Mouse (Mus musculus): ENCODE measurements around the gene Ust. TPM values are rescaled to one million over a fixed set of nuclear protein-coding genes. Genes with fewer than 3 reads are reported as not detected.

The Ust gene
- total RNA-seq (2023) = 10.3 TPM

DNA sequence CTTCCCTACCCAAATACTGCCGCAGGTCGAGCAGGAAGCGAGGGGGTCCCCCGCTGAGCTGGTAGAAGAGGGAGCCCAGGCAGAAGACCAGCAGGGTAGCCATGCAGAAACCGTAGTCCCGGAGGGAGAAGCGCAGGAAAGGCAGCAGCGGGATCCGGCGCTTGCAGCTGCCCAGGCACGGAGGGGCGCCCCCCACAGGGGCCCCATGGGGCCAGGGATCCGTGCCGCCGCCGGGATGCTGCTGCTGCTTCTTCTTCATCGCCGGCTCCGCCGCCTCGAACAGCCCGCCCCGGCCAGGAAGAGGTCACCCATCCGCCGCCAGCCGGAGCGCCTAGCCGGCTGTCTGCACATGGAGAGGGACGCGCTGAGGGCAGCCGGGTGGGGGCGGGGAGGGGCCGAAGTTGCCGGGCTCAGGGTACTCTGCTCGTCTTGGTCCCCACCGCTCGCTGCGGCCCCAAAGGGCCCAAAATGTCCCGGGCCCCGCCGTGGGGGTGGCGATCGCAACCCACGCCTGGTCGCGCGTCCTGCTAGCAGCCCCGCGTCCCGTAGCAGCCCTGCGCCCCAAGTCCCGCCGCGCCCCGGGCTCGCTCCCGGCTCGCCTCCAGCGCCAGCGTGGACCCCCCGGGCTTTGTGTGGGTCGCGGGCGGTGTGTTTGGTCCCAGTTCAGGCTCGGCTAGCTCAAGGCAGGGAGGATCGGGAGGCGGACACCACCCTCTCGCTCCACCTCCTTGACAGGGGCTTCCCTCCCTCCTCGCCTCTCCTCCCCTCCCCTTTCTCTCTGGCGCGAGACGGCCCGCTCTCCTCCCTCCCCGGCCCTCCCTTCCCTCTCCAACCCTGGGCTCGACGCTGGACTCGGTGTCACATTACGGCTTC is at the start of gene Ust:
TSS of gene Ust (minus strand) at position 685 of the 873 bp plus-strand sequence.

